Mouse (Mus musculus): Measurements from ENCODE around the gene Fggy. TPM values are rescaled to one million over a fixed set of nuclear protein-coding genes. Genes with fewer than 3 reads are reported as not detected.
A peak's percentile ranks its signal among the peaks of the same experiment; 100 is the strongest.

Fggy gene
- total RNA-seq (2014; rRNA removed) (167 and 189 TPM in 2 replicates), polyA plus RNA-seq (2012; rRNA removed) (99.5 and 102 TPM in 2 replicates)

DNA sequence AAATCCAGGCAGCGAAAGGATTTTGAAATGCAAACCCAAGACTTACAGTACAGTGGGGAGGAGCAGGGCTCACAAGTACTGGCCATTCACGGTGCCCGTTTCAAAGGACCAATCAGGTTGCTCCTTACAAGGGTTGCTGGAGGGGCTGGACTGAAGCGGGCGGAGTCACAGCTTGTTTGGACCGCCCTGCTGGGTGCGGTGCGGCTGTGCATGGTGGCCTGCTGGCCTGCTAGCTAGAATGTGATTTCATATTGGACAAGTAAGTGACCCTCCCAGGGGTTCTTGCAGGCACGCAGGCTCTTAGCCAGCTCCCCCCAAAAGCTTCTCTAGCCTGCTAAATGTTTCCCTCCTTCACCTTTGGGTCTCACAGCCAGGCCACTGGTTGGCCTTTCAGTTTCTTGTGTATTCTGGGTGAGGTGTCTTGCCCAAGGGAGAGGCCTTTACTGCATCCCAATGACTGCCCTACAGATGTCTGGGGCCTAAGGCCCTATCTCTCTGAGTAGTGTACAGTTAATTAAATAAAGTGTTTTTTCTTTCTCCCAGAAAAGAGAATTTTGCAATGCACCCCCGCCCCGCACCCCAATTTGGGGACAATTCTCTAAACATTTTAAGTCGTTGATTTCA is at the start of gene Fggy:
Gene Fggy (plus strand): TSS at position 175 of the 624 bp plus-strand sequence.
- WGBS: 22% methylated on average over 12 of the region's 12 CpGs
- no peaks in the 10 kb centered on the region; the same call in 1 of the 2 replicates for H3K79me2 ChIP-seq (ENCODE audit: control insufficient read depth, insufficient read depth, low read length)
- no peaks in the 10 kb centered on the region for H3K36me3 ChIP-seq (ENCODE audit: control insufficient read depth, insufficient read depth, low read length)
- peak within 1 kb of the TSS; percentile 54 for H3K4me3 ChIP-seq (ENCODE audit: insufficient read depth, low read depth, low read length)
- no peaks in the 10 kb centered on the region for H3K27me3 ChIP-seq (ENCODE audit: control insufficient read depth, insufficient read depth, low read length)
- peak within 1 kb of the TSS; percentile 62 for H3K9ac ChIP-seq (ENCODE audit: low read depth, low read length)
- peak within 1 kb of the TSS; percentile 67 for H3K27ac ChIP-seq (replicated peaks; ENCODE audit: insufficient read depth, low read depth, low read length)
- TF ChIP-seq CTCF (IDR thresholded peaks at IDR 0.05; ENCODE audit: low read depth, low read length) (no peak), POLR2A (IDR thresholded peaks at IDR 0.05; ENCODE audit: extremely low read depth, insufficient read depth, low read length) (peak; percentile 60; the same call in 1 of the 2 replicates)
- peak; percentile 96 for DNase-seq (ENCODE audit: extremely low read depth, low read depth, low spot score)
- H3K4me1 ChIP-seq (ENCODE audit: control insufficient read depth, insufficient read depth, low read length): peaks cover 3% of the 10 kb centered on the region; the same call in 1 of the 2 replicates

DNA sequence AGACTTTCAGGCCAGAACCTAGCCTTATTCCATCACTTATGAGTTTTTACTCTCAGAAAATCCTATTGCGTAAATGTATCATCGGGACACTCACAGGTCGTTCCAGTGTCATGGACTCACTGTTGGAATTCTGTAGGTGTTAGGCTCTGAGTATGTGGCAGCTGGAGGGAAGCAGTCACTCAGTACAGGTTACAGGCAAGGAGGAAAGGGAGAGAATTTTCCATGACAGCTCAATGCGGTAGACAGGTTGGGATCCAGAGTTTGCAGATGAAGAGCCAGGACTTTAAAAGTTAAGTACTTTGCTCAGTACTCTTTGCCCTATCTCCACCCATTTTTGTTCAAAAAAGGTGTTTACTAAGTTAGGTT is 49.4 kb upstream of the Fggy start:
- no peak for DNase-seq (ENCODE audit: extremely low read depth, low read depth, low spot score)
- Histone ChIP-seq H3K4me1 (ENCODE audit: control insufficient read depth, insufficient read depth, low read length) (no peaks in the 10 kb centered on the region), H3K27me3 (ENCODE audit: control insufficient read depth, insufficient read depth, low read length) (no peaks in the 10 kb centered on the region), H3K9ac (ENCODE audit: low read depth, low read length) (no peak overlapping the region), H3K27ac (replicated peaks; ENCODE audit: insufficient read depth, low read depth, low read length) (no peak overlapping the region), H3K36me3 (ENCODE audit: control insufficient read depth, insufficient read depth, low read length) (no peaks in the 10 kb centered on the region), H3K79me2 (ENCODE audit: control insufficient read depth, insufficient read depth, low read length) (no peaks in the 10 kb centered on the region), H3K4me3 (ENCODE audit: insufficient read depth, low read depth, low read length) (no peak overlapping the region)
- 64% methylated on average over 4 of the region's 4 CpGs for WGBS
- TF ChIP-seq POLR2A (IDR thresholded peaks at IDR 0.05; ENCODE audit: extremely low read depth, insufficient read depth, low read length) (no peak), CTCF (IDR thresholded peaks at IDR 0.05; ENCODE audit: low read depth, low read length) (no peak)

GRCm38 (mm10) chr4:95518382-95518781 is 38.9 kb upstream of the Fggy start:
- DNase-seq (ENCODE audit: extremely low read depth, low read depth, low spot score): no peak

DNA sequence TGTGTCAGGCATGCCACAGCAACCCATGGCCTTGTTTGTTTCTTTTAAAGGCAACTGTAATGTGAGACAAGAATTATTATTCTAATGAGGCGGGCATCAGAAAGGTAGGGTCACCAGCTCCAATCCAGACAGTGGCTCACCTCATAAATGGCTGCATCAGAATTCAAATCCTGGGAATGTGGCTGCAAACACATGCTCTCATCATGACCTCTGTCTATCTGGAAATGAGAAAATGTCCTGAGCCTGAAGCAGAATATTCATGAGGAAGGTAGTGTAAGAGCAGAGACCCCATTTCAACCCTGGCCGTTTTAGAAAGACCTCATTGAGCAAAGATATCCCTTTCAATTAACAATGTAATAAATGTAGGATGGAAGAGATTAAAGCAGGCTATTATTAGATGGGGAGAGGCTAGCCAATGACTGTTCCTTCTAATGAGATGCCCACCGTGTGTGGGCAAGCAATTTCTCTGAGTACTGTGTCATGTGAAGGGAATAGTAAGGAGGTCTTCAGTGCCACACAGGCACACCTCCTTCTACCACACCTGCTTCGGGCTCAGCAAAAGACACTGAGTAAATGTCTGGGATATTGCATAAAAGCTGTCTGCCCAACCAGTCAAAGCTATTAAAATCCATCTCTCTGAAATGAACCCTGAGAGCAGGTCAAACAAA is 37.2 kb upstream of the Fggy start:
- Histone ChIP-seq H3K4me1 (ENCODE audit: control insufficient read depth, insufficient read depth, low read length) (no peaks in the 10 kb centered on the region), H3K27me3 (ENCODE audit: control insufficient read depth, insufficient read depth, low read length) (no peaks in the 10 kb centered on the region), H3K36me3 (ENCODE audit: control insufficient read depth, insufficient read depth, low read length) (no peaks in the 10 kb centered on the region), H3K79me2 (ENCODE audit: control insufficient read depth, insufficient read depth, low read length) (no peaks in the 10 kb centered on the region), H3K4me3 (ENCODE audit: insufficient read depth, low read depth, low read length) (no peak overlapping the region), H3K27ac (replicated peaks; ENCODE audit: insufficient read depth, low read depth, low read length) (no peak overlapping the region), H3K9ac (ENCODE audit: low read depth, low read length) (no peak overlapping the region)
- TF ChIP-seq CTCF (IDR thresholded peaks at IDR 0.05; ENCODE audit: low read depth, low read length) (no peak), POLR2A (IDR thresholded peaks at IDR 0.05; ENCODE audit: extremely low read depth, insufficient read depth, low read length) (no peak)
- no peak for DNase-seq (ENCODE audit: extremely low read depth, low read depth, low spot score)
- WGBS: 90% methylated on average over 4 of the region's 4 CpGs

More at GRCm38 (mm10) chr4:95518382-95518781, 38.9 kb upstream of the Fggy start:
- WGBS: 65% methylated on average over 1 of the region's 1 CpGs
- H3K27ac ChIP-seq (replicated peaks; ENCODE audit: insufficient read depth, low read depth, low read length): no peak overlapping the region
- no peak overlapping the region for H3K9ac ChIP-seq (ENCODE audit: low read depth, low read length)
- no peaks in the 10 kb centered on the region for H3K27me3 ChIP-seq (ENCODE audit: control insufficient read depth, insufficient read depth, low read length)
- TF ChIP-seq POLR2A (IDR thresholded peaks at IDR 0.05; ENCODE audit: extremely low read depth, insufficient read depth, low read length): no peak
- no peak for TF ChIP-seq CTCF (IDR thresholded peaks at IDR 0.05; ENCODE audit: low read depth, low read length)
- no peak overlapping the region for H3K4me3 ChIP-seq (ENCODE audit: insufficient read depth, low read depth, low read length)
- no peaks in the 10 kb centered on the region for H3K4me1 ChIP-seq (ENCODE audit: control insufficient read depth, insufficient read depth, low read length)
- H3K79me2 ChIP-seq (ENCODE audit: control insufficient read depth, insufficient read depth, low read length): no peaks in the 10 kb centered on the region
- H3K36me3 ChIP-seq (ENCODE audit: control insufficient read depth, insufficient read depth, low read length): no peaks in the 10 kb centered on the region

DNA sequence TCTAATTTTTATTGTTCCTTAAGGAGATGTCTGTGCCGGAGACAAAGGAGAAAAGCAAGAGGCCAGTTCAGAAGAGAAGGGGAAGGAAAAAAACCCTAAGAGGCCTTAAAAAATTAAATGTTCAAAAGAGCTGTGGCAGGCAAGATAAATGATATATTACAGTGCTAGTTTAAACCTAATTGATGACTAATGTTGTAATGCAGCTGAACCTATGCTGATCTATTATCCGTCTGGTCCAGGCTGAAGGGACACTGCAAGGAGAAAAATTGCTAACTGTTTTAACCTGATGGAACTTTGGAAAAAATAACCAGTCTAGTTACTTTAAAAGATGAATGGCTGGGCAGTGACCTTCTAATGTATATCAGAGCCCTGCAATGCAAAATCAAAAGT is 36.7 kb upstream of the Fggy start:
- Histone ChIP-seq H3K27ac (replicated peaks; ENCODE audit: insufficient read depth, low read depth, low read length) (no peak overlapping the region), H3K9ac (ENCODE audit: low read depth, low read length) (no peak overlapping the region), H3K27me3 (ENCODE audit: control insufficient read depth, insufficient read depth, low read length) (no peaks in the 10 kb centered on the region), H3K79me2 (ENCODE audit: control insufficient read depth, insufficient read depth, low read length) (no peaks in the 10 kb centered on the region), H3K4me1 (ENCODE audit: control insufficient read depth, insufficient read depth, low read length) (no peaks in the 10 kb centered on the region), H3K4me3 (ENCODE audit: insufficient read depth, low read depth, low read length) (no peak overlapping the region), H3K36me3 (ENCODE audit: control insufficient read depth, insufficient read depth, low read length) (no peaks in the 10 kb centered on the region)
- 94% methylated on average over 2 of the region's 2 CpGs for WGBS
- DNase-seq (ENCODE audit: extremely low read depth, low read depth, low spot score): no peak
- TF ChIP-seq POLR2A (IDR thresholded peaks at IDR 0.05; ENCODE audit: extremely low read depth, insufficient read depth, low read length): no peak

- Histone ChIP-seq H3K27me3 (ENCODE audit: control insufficient read depth, insufficient read depth, low read length) (no peaks in the 10 kb centered on the region), H3K79me2 (ENCODE audit: control insufficient read depth, insufficient read depth, low read length) (no peaks in the 10 kb centered on the region), H3K36me3 (ENCODE audit: control insufficient read depth, insufficient read depth, low read length) (no peaks in the 10 kb centered on the region), H3K27ac (replicated peaks; ENCODE audit: insufficient read depth, low read depth, low read length) (no peak overlapping the region), H3K9ac (ENCODE audit: low read depth, low read length) (no peak overlapping the region), H3K4me1 (ENCODE audit: control insufficient read depth, insufficient read depth, low read length) (no peaks in the 10 kb centered on the region), H3K4me3 (ENCODE audit: insufficient read depth, low read depth, low read length) (no peak overlapping the region)
- DNase-seq (ENCODE audit: extremely low read depth, low read depth, low spot score): no peak
- TF ChIP-seq CTCF (IDR thresholded peaks at IDR 0.05; ENCODE audit: low read depth, low read length) (no peak), POLR2A (IDR thresholded peaks at IDR 0.05; ENCODE audit: extremely low read depth, insufficient read depth, low read length) (no peak)
- WGBS: 86% methylated on average over 4 of the region's 4 CpGs
These were observed 30.7 kb upstream of the Fggy start for GRCm38 (mm10) chr4:95526588-95526987.
